Mouse (Mus musculus) MEL (cell line): ENCODE measurements around the gene Fam129c. TPM values are rescaled to one million over a fixed set of nuclear protein-coding genes. Genes with fewer than 3 reads are reported as not detected.

Experiments used
- DNase-seq: peaks from one replicate; pipeline ENCODE4 v3.0.0; 2011; ENCODE audit warnings: low read depth, low spot score
- H3K27ac ChIP-seq: 2 replicates; pipeline ENCODE4 v1.5.1; 2012; ENCODE audit warnings: low read depth, mild to moderate bottlenecking, control low read depth, low read length, moderate library complexity; ENCODE audit not compliant: control insufficient read depth
- H3K27me3 ChIP-seq, 2 experiments: fragments of 150-350 bp in 1 of 2; sonication (generic) in 1 of 2; 2 replicates each; pipeline ENCODE4 v1.6.1; 2012; ENCODE audit warnings: low read length in 2 of 2, mild to moderate bottlenecking in 2 of 2, improper control_type of control experiment in 1 of 2, moderate library complexity in 1 of 2; ENCODE audit not compliant: insufficient read depth in 2 of 2, control insufficient read depth in 1 of 2
- H3K36me3 ChIP-seq, 2 experiments: 2 replicates each; pipeline ENCODE4 v1.6.1; 2012 to 2014; ENCODE audit warnings: low read length in 2 of 2, improper control_type of control experiment in 1 of 2, inconsistent platforms in 1 of 2, mild to moderate bottlenecking in 1 of 2; ENCODE audit not compliant: insufficient read depth in 2 of 2, control insufficient read depth in 1 of 2
- H3K4me1 ChIP-seq, 2 experiments: fragments of 150-350 bp in 1 of 2; sonication (generic) in 1 of 2; 2 replicates each; pipeline ENCODE4 v1.6.1; 2012; ENCODE audit warnings: low read length in 2 of 2, improper control_type of control experiment in 1 of 2, mild to moderate bottlenecking in 1 of 2; ENCODE audit not compliant: insufficient read depth in 2 of 2, control insufficient read depth in 1 of 2
- H3K4me3 ChIP-seq, 2 experiments: fragments of 150-350 bp in 1 of 2; sonication (generic) in 1 of 2; 2 replicates each; pipeline ENCODE4 v1.5.1; 2012; ENCODE audit warnings: low read depth in 2 of 2, low read length in 2 of 2, mild to moderate bottlenecking in 2 of 2, moderate library complexity in 2 of 2, control low read depth in 1 of 2, improper control_type of control experiment in 1 of 2; ENCODE audit not compliant: control insufficient read depth in 1 of 2, insufficient read depth in 1 of 2
- H3K79me2 ChIP-seq: 2 replicates; pipeline ENCODE4 v1.6.1; 2012; ENCODE audit warnings: mild to moderate bottlenecking, low read length, moderate library complexity; ENCODE audit not compliant: control insufficient read depth, poor library complexity, insufficient read depth
- H3K9ac ChIP-seq: 2 replicates; pipeline ENCODE4 v1.6.1; 2012; ENCODE audit warnings: low read depth, mild to moderate bottlenecking, control low read depth, low read length, moderate library complexity; ENCODE audit not compliant: control insufficient read depth, poor library complexity, severe bottlenecking
- H3K9me3 ChIP-seq: fragments of 150-350 bp; sonication (generic); replicated peaks from 2 replicates; pipeline ENCODE4 v1.6.1; 2012; ENCODE audit warnings: mild to moderate bottlenecking, low read length, improper control_type of control experiment, moderate library complexity; ENCODE audit not compliant: insufficient read depth
- CHD1 ChIP-seq: IDR thresholded peaks from 2 replicates; pipeline ENCODE4 v1.6.1; 2012; ENCODE audit warnings: low read depth, mild to moderate bottlenecking, inconsistent platforms, low read length, improper control_type of control experiment
- CTCF ChIP-seq, 3 experiments: IDR thresholded peaks in 2 of 3; conservative IDR thresholded peaks in 1 of 3; 2 replicates each; pipeline ENCODE4 v1.5.1; 2011 to 2012; ENCODE audit warnings: low read length in 3 of 3, low read depth in 2 of 3, mild to moderate bottlenecking in 2 of 3, improper control_type of control experiment in 1 of 3, inconsistent platforms in 1 of 3, mixed read lengths in 1 of 3, moderate library complexity in 1 of 3; ENCODE audit not compliant: control insufficient read depth in 1 of 3, insufficient read depth in 1 of 3, poor library complexity in 1 of 3, severe bottlenecking in 1 of 3
- E2F4 ChIP-seq: IDR thresholded peaks from 2 replicates; pipeline ENCODE4 v1.6.1; 2011; ENCODE audit warnings: low read depth, low read length, improper control_type of control experiment, borderline replicate concordance
- ELF1 ChIP-seq: IDR thresholded peaks from 2 replicates; pipeline ENCODE4 v1.6.1; 2014; ENCODE audit warnings: low read depth, mild to moderate bottlenecking, inconsistent platforms, low read length, improper control_type of control experiment, moderate library complexity
- EP300 ChIP-seq, 2 experiments: IDR thresholded peaks; 2 replicates each; pipeline ENCODE4 v1.6.1; 2011; ENCODE audit warnings: improper control_type of control experiment in 2 of 2, low read length in 2 of 2, low read depth in 1 of 2, mild to moderate bottlenecking in 1 of 2
- ETS1 ChIP-seq: IDR thresholded peaks from 2 replicates; pipeline ENCODE4 v1.6.1; 2012; ENCODE audit warnings: low read depth, mild to moderate bottlenecking, inconsistent platforms, low read length, improper control_type of control experiment, moderate library complexity
- GATA1 ChIP-seq: IDR thresholded peaks from 2 replicates; pipeline ENCODE4 v1.6.1; 2011; ENCODE audit warnings: low read depth, low read length, improper control_type of control experiment
- HCFC1 ChIP-seq: IDR thresholded peaks from 2 replicates; pipeline ENCODE4 v1.6.1; 2012; ENCODE audit warnings: low read depth, mild to moderate bottlenecking, inconsistent platforms, low read length, improper control_type of control experiment, moderate library complexity
- JUND ChIP-seq: IDR thresholded peaks from 2 replicates; pipeline ENCODE4 v1.6.1; 2011; ENCODE audit warnings: low read depth, mild to moderate bottlenecking, improper control_type of control experiment, low read length
- KAT2A ChIP-seq: conservative IDR thresholded peaks from 2 replicates; pipeline ENCODE4 v1.6.1; 2012; ENCODE audit warnings: low read depth, low read length, improper control_type of control experiment, inconsistent platforms
- MEF2A ChIP-seq: IDR thresholded peaks from 2 replicates; pipeline ENCODE4 v1.6.1; 2014; ENCODE audit warnings: low read depth, mild to moderate bottlenecking, inconsistent platforms, low read length, improper control_type of control experiment; ENCODE audit not compliant: poor library complexity, insufficient replicate concordance, severe bottlenecking; ENCODE audit errors: extremely low read depth
- MXI1 ChIP-seq: IDR thresholded peaks from 2 replicates; pipeline ENCODE4 v1.6.1; 2011; ENCODE audit warnings: mild to moderate bottlenecking, low read depth, low read length, improper control_type of control experiment
- NRF1 ChIP-seq: IDR thresholded peaks from 2 replicates; pipeline ENCODE4 v1.6.1; 2014; ENCODE audit warnings: low read depth, mild to moderate bottlenecking, inconsistent platforms, low read length, improper control_type of control experiment, moderate library complexity; ENCODE audit not compliant: poor library complexity, insufficient read depth, severe bottlenecking
- POLR2A ChIP-seq, 2 experiments: IDR thresholded peaks; 2 replicates each; pipeline ENCODE4 v1.6.1; 2011 to 2012; ENCODE audit warnings: low read length in 2 of 2, mild to moderate bottlenecking in 2 of 2, control low read depth in 1 of 2, improper control_type of control experiment in 1 of 2, low read depth in 1 of 2, moderate library complexity in 1 of 2; ENCODE audit not compliant: control insufficient read depth in 1 of 2, insufficient read depth in 1 of 2, poor library complexity in 1 of 2
- POLR2AphosphoS5 ChIP-seq: IDR thresholded peaks from 2 replicates; pipeline ENCODE4 v1.6.1; 2012; ENCODE audit warnings: low read depth, borderline replicate concordance, mild to moderate bottlenecking, inconsistent platforms, low read length, moderate library complexity, mixed read lengths
- RAD21 ChIP-seq: IDR thresholded peaks from 2 replicates; pipeline ENCODE4 v1.6.1; 2011; ENCODE audit warnings: mild to moderate bottlenecking, low read depth, low read length, improper control_type of control experiment
- SIN3A ChIP-seq: IDR thresholded peaks from 2 replicates; pipeline ENCODE4 v1.6.1; 2012; ENCODE audit warnings: low read length, improper control_type of control experiment, inconsistent platforms
- SMC3 ChIP-seq: IDR thresholded peaks from 2 replicates; pipeline ENCODE4 v1.6.1; 2011; ENCODE audit warnings: low read depth, low read length, improper control_type of control experiment
- USF1 ChIP-seq: IDR thresholded peaks from 2 replicates; pipeline ENCODE4 v1.6.1; 2014; ENCODE audit warnings: low read depth, mild to moderate bottlenecking, inconsistent platforms, low read length, improper control_type of control experiment, moderate library complexity
- ZC3H11A ChIP-seq: IDR thresholded peaks from 2 replicates; pipeline ENCODE4 v1.6.1; 2012; ENCODE audit warnings: low read depth, mild to moderate bottlenecking, inconsistent platforms, low read length, improper control_type of control experiment
- ZMIZ1 ChIP-seq: IDR thresholded peaks from 2 replicates; pipeline ENCODE4 v1.6.1; 2012; ENCODE audit warnings: low read depth, mild to moderate bottlenecking, inconsistent platforms, low read length, improper control_type of control experiment, moderate library complexity
- ZNF384 ChIP-seq: IDR thresholded peaks from 2 replicates; pipeline ENCODE4 v1.6.1; 2012; ENCODE audit warnings: low read depth, mild to moderate bottlenecking, inconsistent platforms, low read length, improper control_type of control experiment
- polyA plus RNA-seq, 2 experiments: library from polyadenylated mRNA; stranded (reverse) in 1 of 2; unstranded in 1 of 2; fragments of >175 nt in 1 of 2; fragments of >200 nt in 1 of 2; gene quantifications; 2 replicates each; pipeline versions ENCODE4 v1.2.1 to v1.2.4; 2012; ENCODE audit warnings: low replicate concordance in 2 of 2, low read depth in 1 of 2; ENCODE audit not compliant: insufficient read length in 2 of 2, insufficient read depth in 1 of 2, missing spikeins in 1 of 2
- total RNA-seq: library from RNA; depleted of rRNA; stranded (reverse); fragments of 300-350 nt; gene quantifications from 2 replicates; pipeline ENCODE4 v1.2.3, GENCODE M21; 2012

Fam129c gene
- total and polyA plus RNA-seq, 3 experiments: 7.6 to 8.3 TPM; not detected in 1

DNA sequence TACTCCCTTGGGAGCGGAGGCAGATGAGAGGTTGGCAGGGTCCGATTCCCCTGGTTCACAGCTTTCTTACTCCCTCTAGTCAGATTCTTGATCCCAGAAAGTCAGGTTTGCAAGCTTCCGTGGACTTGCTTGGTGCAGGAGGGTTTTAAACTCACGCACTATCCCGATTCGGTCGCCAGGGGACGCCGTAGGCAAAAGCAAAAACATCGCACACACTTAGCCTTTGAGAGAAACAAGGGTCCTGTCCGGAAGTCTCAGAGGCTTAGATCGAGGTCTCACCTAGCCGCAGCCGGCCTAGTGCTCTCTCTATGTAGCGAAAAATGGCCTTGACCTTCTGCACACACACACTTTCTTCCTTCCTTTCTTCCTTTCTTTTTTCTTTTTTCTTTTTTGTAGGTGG lies 36.0 kb upstream of the Fam129c start:
- peaks cover 0 to 7% of the 10 kb centered on the region in 2 experiments; a peak in 2 of 4 replicates for H3K36me3 ChIP-seq
- H3K27me3 ChIP-seq: no peaks in the 10 kb centered on the region
- no peak overlapping the region for H3K4me3 ChIP-seq
- TF ChIP-seq KAT2A: no peak
- TF ChIP-seq POLR2AphosphoS5: no peak
- peak; percentile 52; the same call in 1 of the 2 replicates for TF ChIP-seq ZC3H11A
- TF ChIP-seq USF1: no peak
- no peak for TF ChIP-seq SIN3A
- peak; percentile 70 to 74 (median 72) for TF ChIP-seq CTCF (IDR thresholded peaks at IDR 0.05 in 2 of 3, conservative IDR thresholded peaks at IDR 0.05 in 1 of 3; ENCODE audit: control insufficient read depth in 1 of 3, insufficient read depth in 1 of 3, low read depth in 2 of 3, low read length in 3 of 3, poor library complexity in 1 of 3, severe bottlenecking in 1 of 3)
- no peak for TF ChIP-seq GATA1
- TF ChIP-seq RAD21: peak; percentile 69
- no peak for TF ChIP-seq HCFC1
- TF ChIP-seq ETS1: no peak
- TF ChIP-seq NRF1: no peak
- TF ChIP-seq ELF1: no peak
- no peak for TF ChIP-seq CHD1
- no peak for TF ChIP-seq E2F4
- no peak for TF ChIP-seq JUND
- TF ChIP-seq MEF2A: no peak
- TF ChIP-seq SMC3: peak; percentile 79
- TF ChIP-seq ZNF384: no peak
- TF ChIP-seq ZMIZ1: no peak
- TF ChIP-seq, all 39 proteins: peak for 4
- H3K79me2 ChIP-seq: no peaks in the 10 kb centered on the region
- peaks cover 4 to 11% of the 10 kb centered on the region in 2 experiments; a peak in 3 of 4 replicates for H3K4me1 ChIP-seq
- no peak overlapping the region for H3K27ac ChIP-seq
- DNase-seq: peak; percentile 81
- H3K9ac ChIP-seq: no peak overlapping the region
- H3K9me3 ChIP-seq: no peaks in the 10 kb centered on the region

DNA sequence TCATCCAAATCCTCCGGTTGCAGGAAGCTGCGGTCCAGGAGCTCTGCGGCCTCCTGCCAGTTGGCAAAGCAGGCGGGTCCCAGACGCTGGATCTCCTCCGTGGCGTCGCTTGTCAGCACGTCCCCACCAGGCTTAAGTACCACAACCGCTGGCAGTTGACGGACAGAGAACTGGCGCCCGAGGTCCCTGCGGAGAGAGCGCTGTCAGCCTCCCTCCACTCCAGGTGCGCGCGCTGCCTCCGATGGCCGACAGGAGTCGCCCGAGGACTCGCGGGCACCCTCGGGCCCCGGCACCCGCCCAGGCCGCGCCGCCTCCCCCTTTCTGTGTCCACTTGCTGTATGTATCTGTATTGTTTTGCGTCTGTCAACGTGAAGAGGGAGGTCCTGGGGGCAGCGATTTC lies 34.7 kb upstream of the Fam129c start:
- Histone ChIP-seq H3K79me2 (no peaks in the 10 kb centered on the region), H3K9me3 (no peaks in the 10 kb centered on the region), H3K9ac (no peak overlapping the region), H3K27me3 (no peaks in the 10 kb centered on the region), H3K4me3 (no peak overlapping the region), H3K4me1 (peaks cover 4 to 11% of the 10 kb centered on the region in 2 experiments; a peak in 3 of 4 replicates), H3K36me3 (peaks cover 0 to 7% of the 10 kb centered on the region in 2 experiments; a peak in 2 of 4 replicates), H3K27ac (no peak overlapping the region)
- no peak for DNase-seq
- TF ChIP-seq MEF2A: no peak
- TF ChIP-seq EP300 (IDR thresholded peaks at IDR 0.05; ENCODE audit: low read depth in 1 of 2, low read length in 2 of 2): no peak
- TF ChIP-seq MXI1: no peak
- no peak for TF ChIP-seq POLR2A (IDR thresholded peaks at IDR 0.05; ENCODE audit: control insufficient read depth in 1 of 2, insufficient read depth in 1 of 2, low read depth in 1 of 2, low read length in 2 of 2, poor library complexity in 1 of 2)
- no peak for TF ChIP-seq CHD1
